Mouse (Mus musculus) spleen, postnatal 4 days (tissue): ENCODE data around the gene Mettl6.
"Not testable (repeated sequence)": the region's sequence is repeated elsewhere in the genome, so short reads cannot be mapped to it uniquely, and the experiment has no call there.

Source experiments
- DNase-seq, 2 experiments: peaks; one replicate each; pipeline ENCODE4 v3.0.0; 2022; ENCODE audit warnings: low spot score in 2 of 2

Gene Mettl6

GRCm38 (mm10) chr14:31472451-31473061, 22.3 kb downstream of the Mettl6 start:
- DNase-seq = peak; percentile 65 to 81

GRCm38 (mm10) chr14:31469711-31470110, 25.1 kb downstream of the Mettl6 start:
- no peak for DNase-seq

- DNase-seq = no peak
Observed at GRCm38 (mm10) chr14:31464176-31464575, 30.7 kb downstream of the Mettl6 start.

GRCm38 (mm10) chr14:31462886-31463285, 32.0 kb downstream of the Mettl6 start:
- DNase-seq = no peak

- DNase-seq = not testable (repeated sequence)
Observed at GRCm38 (mm10) chr14:31462226-31462625, 32.6 kb downstream of the Mettl6 start.

- DNase-seq = no peak
Observed at GRCm38 (mm10) chr14:31458006-31458405, 36.8 kb downstream of the Mettl6 start.

- DNase-seq = no peak
Observed at GRCm38 (mm10) chr14:31456064-31456721, 38.6 kb downstream of the Mettl6 start.

GRCm38 (mm10) chr14:31454849-31455566, 39.8 kb downstream of the Mettl6 start:
- DNase-seq = no peak

- DNase-seq = not testable (repeated sequence)
Observed at GRCm38 (mm10) chr14:31453946-31454345, 40.9 kb downstream of the Mettl6 start.

- DNase-seq = no peak
Observed at GRCm38 (mm10) chr14:31448994-31449393, 45.8 kb downstream of the Mettl6 start.

GRCm38 (mm10) chr14:31443616-31444015, 51.2 kb downstream of the Mettl6 start:
- no peak for DNase-seq

GRCm38 (mm10) chr14:31440725-31441124, 54.1 kb downstream of the Mettl6 start:
- DNase-seq = no peak

- no peak for DNase-seq
Observed at GRCm38 (mm10) chr14:31440230-31440629, 54.6 kb downstream of the Mettl6 start.

GRCm38 (mm10) chr14:31439279-31439678, 55.6 kb downstream of the Mettl6 start:
- DNase-seq = no peak

- no peak for DNase-seq
Observed at GRCm38 (mm10) chr14:31437826-31438529, 56.9 kb downstream of the Mettl6 start.

GRCm38 (mm10) chr14:31435930-31436693, 58.7 kb downstream of the Mettl6 start, which contains the start of gene Sh3bp5:
Sh3bp5 (minus strand) TSS chr14:31436078.
- DNase-seq = peak; percentile 92 to 97

GRCm38 (mm10) chr14:31435018-31435915, 59.6 kb downstream of the Mettl6 start:
- peak in 1 of 2 experiments; percentile 74 for DNase-seq

GRCm38 (mm10) chr14:31434426-31434825, 60.4 kb downstream of the Mettl6 start:
- no peak for DNase-seq

- no peak for DNase-seq
Observed at GRCm38 (mm10) chr14:31433851-31434360, 60.9 kb downstream of the Mettl6 start.

GRCm38 (mm10) chr14:31433126-31433525, 61.7 kb downstream of the Mettl6 start:
- no peak for DNase-seq
